In genomic region chr15:36669748-36670147, GRCm38 (mm10) we compare ENCODE assay signal across 12 mouse cellular contexts.
A peak's percentile ranks its signal among the peaks of the same experiment; 100 is the strongest.
DNase-seq lines count a peak whose midpoint lies in the region; ATAC-seq and TF ChIP-seq lines count a peak whose summit lies in the region.
"Had no signal": no experiment of that assay in that cellular context is flagged by ENCODE, and none has a peak within 500 bp of the region (broad histone marks: within the 10 kb centered on the region; RNA-seq: fewer than 3 reads in every experiment).

No protein-coding gene starts in this region.

- no peaks in the 10 kb centered on the region for H3K27me3 ChIP-seq in forebrain, embryonic 12.5 days
- H3K27me3 ChIP-seq in forebrain, embryonic 16.5 days (replicated peaks; ENCODE audit: control insufficient read depth, insufficient read depth, low read length), result no peaks in the 10 kb centered on the region
- H3K27me3 ChIP-seq in lung, embryonic 14.5 days (ENCODE audit: insufficient read depth, low read length), result no peaks in the 10 kb centered on the region
- no peaks in the 10 kb centered on the region for H3K27me3 ChIP-seq in limb, embryonic 11.5 days (ENCODE audit: control insufficient read depth, insufficient read depth, low read length)
- H3K27me3 ChIP-seq: embryonic facial prominence, embryonic 12.5 days had no signal

- no peaks in the 10 kb centered on the region for H3K36me3 ChIP-seq in forebrain, embryonic 12.5 days (replicated peaks)
- H3K36me3 ChIP-seq in forebrain, embryonic 16.5 days (ENCODE audit: control insufficient read depth, insufficient read depth), result no peaks in the 10 kb centered on the region
- H3K36me3 ChIP-seq in lung, embryonic 14.5 days (ENCODE audit: insufficient read depth), result no peaks in the 10 kb centered on the region
- H3K36me3 ChIP-seq in limb, embryonic 11.5 days (ENCODE audit: control insufficient read depth, insufficient read depth, low read length), result no peaks in the 10 kb centered on the region
- H3K36me3 ChIP-seq: embryonic facial prominence, embryonic 12.5 days had no signal

- peak; percentile 38 for DNase-seq in lung, embryonic 14.5 days
- no peak for DNase-seq in lung, adult 18-20 months
- peak; percentile 67 to 80 for DNase-seq in adrenal gland, postnatal 36 days
- DNase-seq in limb, embryonic 11.5 days (ENCODE audit: low spot score), result no peak
- DNase-seq in thymus, adult 18-20 months, result no peak
- no peak for DNase-seq in frontal cortex, postnatal 36 days (ENCODE audit: low spot score in 2 of 2)
- DNase-seq: B cell, adult 2 months; lung, adult 2 months; thymus, postnatal 36 days had no signal

- 22% methylated on average over 12 of the region's 12 CpGs for WGBS in forebrain, embryonic 12.5 days
- 24% methylated on average over 12 of the region's 12 CpGs for WGBS in forebrain, embryonic 16.5 days
- WGBS in lung, embryonic 14.5 days, result 23% methylated on average over 12 of the region's 12 CpGs
- 19% methylated on average over 12 of the region's 12 CpGs for WGBS in limb, embryonic 11.5 days

- no peaks in the 10 kb centered on the region for H3K9me3 ChIP-seq in forebrain, embryonic 12.5 days
- no peaks in the 10 kb centered on the region for H3K9me3 ChIP-seq in forebrain, embryonic 16.5 days (ENCODE audit: control insufficient read depth, low read length)
- no peaks in the 10 kb centered on the region for H3K9me3 ChIP-seq in lung, embryonic 14.5 days (ENCODE audit: low read depth, low read length)
- H3K9me3 ChIP-seq in limb, embryonic 11.5 days (ENCODE audit: control insufficient read depth, low read length), result no peaks in the 10 kb centered on the region
- H3K9me3 ChIP-seq: embryonic facial prominence, embryonic 12.5 days had no signal

- no peak for ATAC-seq in forebrain, embryonic 12.5 days (ENCODE audit: low FRiP score)
- ATAC-seq in forebrain, embryonic 16.5 days, result no peak
- ATAC-seq in lung, embryonic 14.5 days (ENCODE audit: insufficient read depth), result no peak
- ATAC-seq in limb, embryonic 11.5 days (ENCODE audit: insufficient number of reproducible peaks, low FRiP score, low TSS enrichment, low read depth), result no peak

- H3K27ac ChIP-seq in forebrain, embryonic 12.5 days, result no peak overlapping the region
- H3K27ac ChIP-seq in forebrain, embryonic 16.5 days (ENCODE audit: low read length), result no peak overlapping the region
- no peak overlapping the region for H3K27ac ChIP-seq in lung, embryonic 14.5 days (ENCODE audit: low read depth)
- no peak overlapping the region for H3K27ac ChIP-seq in limb, embryonic 11.5 days (replicated peaks; ENCODE audit: low read depth, low read length)
- H3K27ac ChIP-seq: embryonic facial prominence, embryonic 12.5 days had no signal

- peak overlapping the region; percentile 24 for H3K4me2 ChIP-seq in forebrain, embryonic 12.5 days
- H3K4me2 ChIP-seq in forebrain, embryonic 16.5 days (ENCODE audit: low read length), result no peak overlapping the region
- peak overlapping the region; percentile 26 for H3K4me2 ChIP-seq in lung, embryonic 14.5 days
- peak overlapping the region; percentile 1; the same call in 1 of the 2 replicates for H3K4me2 ChIP-seq in limb, embryonic 11.5 days (ENCODE audit: low read depth, severe bottlenecking)
- H3K4me2 ChIP-seq: embryonic facial prominence, embryonic 12.5 days had no signal

- H3K9ac ChIP-seq in forebrain, embryonic 12.5 days, result no peak overlapping the region
- H3K9ac ChIP-seq in forebrain, embryonic 16.5 days (replicated peaks; ENCODE audit: low read depth, low read length), result no peak overlapping the region
- no peak overlapping the region for H3K9ac ChIP-seq in lung, embryonic 14.5 days
- H3K9ac ChIP-seq in limb, embryonic 11.5 days (ENCODE audit: low read length), result no peak overlapping the region
- H3K9ac ChIP-seq: embryonic facial prominence, embryonic 12.5 days had no signal

- H3K4me1 ChIP-seq in forebrain, embryonic 12.5 days, result peaks cover 6% of the 10 kb centered on the region
- H3K4me1 ChIP-seq in forebrain, embryonic 16.5 days (replicated peaks; ENCODE audit: control insufficient read depth, insufficient read depth, low read length), result no peaks in the 10 kb centered on the region
- H3K4me1 ChIP-seq in lung, embryonic 14.5 days (ENCODE audit: insufficient read depth), result peaks cover 3% of the 10 kb centered on the region; the same call in 1 of the 2 replicates
- H3K4me1 ChIP-seq in limb, embryonic 11.5 days (ENCODE audit: control insufficient read depth, insufficient read depth, low read length), result peaks cover 4% of the 10 kb centered on the region; the same call in 1 of the 2 replicates

- H3K4me3 ChIP-seq in forebrain, embryonic 12.5 days (replicated peaks), result no peak overlapping the region
- H3K4me3 ChIP-seq in forebrain, embryonic 16.5 days (replicated peaks; ENCODE audit: low read length), result no peak overlapping the region
- no peak overlapping the region for H3K4me3 ChIP-seq in lung, embryonic 14.5 days (ENCODE audit: low read depth, low read length)
- no peak overlapping the region for H3K4me3 ChIP-seq in limb, embryonic 11.5 days (ENCODE audit: low read depth, low read length)
- H3K4me3 ChIP-seq: embryonic facial prominence, embryonic 12.5 days had no signal

- TF ChIP-seq CTCF in lung, embryonic 14.5 days (IDR thresholded peaks at IDR 0.05; ENCODE audit: low read depth), result no peak

Comparison
In these comparisons a context has a peak if more than half of its experiments do, and no peak if none do; other contexts are left out.
1. DNase-seq: peak in lung, embryonic 14.5 days (single experiment) and adrenal gland, postnatal 36 days (2 of 2); none in lung, adult 18-20 months (0 of 2), limb, embryonic 11.5 days (single experiment), thymus, adult 18-20 months (0 of 2) and frontal cortex, postnatal 36 days (0 of 2).